Mouse (Mus musculus) midbrain, postnatal 0 days (tissue): ENCODE results near the gene Slc22a20. TPM values are rescaled to one million over a fixed set of nuclear protein-coding genes. Genes with fewer than 3 reads are reported as not detected.

Experiments
- ATAC-seq: fragments of 200-750 bp; cut with Nextera tagmentation; 2 replicates; pipeline ENCODE4 v1.8.0; 2017; ENCODE audit warnings: moderate number of reproducible peaks, mild to moderate bottlenecking, moderate TSS enrichment, moderate library complexity; ENCODE audit not compliant: low FRiP score
- DNase-seq: peaks from one replicate; pipeline ENCODE4 v3.0.0-alpha.2; 2015; ENCODE audit warnings: low spot score
- H3K27ac ChIP-seq: fragments of 300-500 bp; sonication (generic); 2 replicates; pipeline ENCODE4 v1.5.1; 2014; ENCODE audit warnings: low read depth, mild to moderate bottlenecking, low read length, mixed read lengths
- H3K27me3 ChIP-seq: fragments of 300-500 bp; sonication (generic); 2 replicates; pipeline ENCODE4 v1.6.1; 2014; ENCODE audit warnings: low read length, control low read depth, mixed read lengths; ENCODE audit not compliant: insufficient read depth
- H3K36me3 ChIP-seq: fragments of 300-500 bp; sonication (generic); 2 replicates; pipeline ENCODE4 v1.6.1; 2014; ENCODE audit warnings: low read length, control low read depth, mixed read lengths; ENCODE audit not compliant: insufficient read depth
- H3K4me1 ChIP-seq: fragments of 300-500 bp; sonication (generic); 2 replicates; pipeline ENCODE4 v1.6.1; 2014; ENCODE audit warnings: mild to moderate bottlenecking, control low read depth, antibody characterized with exemption, low read length, mixed read lengths; ENCODE audit not compliant: insufficient read depth
- H3K4me2 ChIP-seq: fragments of 300-500 bp; sonication (generic); 2 replicates; pipeline ENCODE4 v1.6.1; 2014; ENCODE audit warnings: low read depth, mild to moderate bottlenecking, low read length, mixed read lengths; ENCODE audit not compliant: poor library complexity, severe bottlenecking
- H3K4me3 ChIP-seq: fragments of 300-500 bp; sonication (generic); 2 replicates; pipeline ENCODE4 v1.5.1; 2014; ENCODE audit warnings: low read depth, mild to moderate bottlenecking, low read length, moderate library complexity
- H3K9ac ChIP-seq: fragments of 300-500 bp; sonication (generic); replicated peaks from 2 replicates; pipeline ENCODE4 v1.6.1; 2014; ENCODE audit warnings: mild to moderate bottlenecking, low read length, moderate library complexity, mixed read lengths; ENCODE audit not compliant: poor library complexity, severe bottlenecking
- H3K9me3 ChIP-seq: fragments of 300-500 bp; sonication (generic); 2 replicates; pipeline ENCODE4 v1.6.1; 2016; ENCODE audit warnings: low read length, control low read depth
- CTCF ChIP-seq: IDR thresholded peaks from 2 replicates; pipeline ENCODE4 v1.5.1; 2016; ENCODE audit warnings: antibody characterized with exemption, mild to moderate bottlenecking
- WGBS: fragments of 180-500 bp; shearing (Covaris S2); extraction: QIAGEN DNeasy Blood & Tissue Kit; methylation state at CpG from one replicate; pipeline ENCODE4 v1.1.7; 2014; 5-methylcytosine and 5-hydroxymethylcytosine counted together
- polyA plus RNA-seq: library from polyadenylated mRNA; unstranded; fragments of >200 nt; fragmentation: Nextera tagmentation; extraction: Ambion mirVana; gene quantifications from 2 replicates; pipeline ENCODE4 v1.2.1, GENCODE M21; 2015
- total RNA-seq: library from RNA; depleted of rRNA; stranded (reverse); fragments of >200 nt; gene quantifications from 2 replicates; pipeline ENCODE4 v1.2.3, GENCODE M21; 2014

Gene Slc22a20
- total and polyA plus RNA-seq, 2 experiments from 2014 or later = not detected

GRCm38 (mm10) chr19:5957371-5957770 is 28.6 kb downstream of the Slc22a20 start:
- ATAC-seq (no peak), DNase-seq (no peak)
- Histone ChIP-seq H3K4me1 (no peaks in the 10 kb centered on the region), H3K9me3 (no peaks in the 10 kb centered on the region), H3K27me3 (no peaks in the 10 kb centered on the region), H3K4me3 (no peak overlapping the region), H3K9ac (no peak overlapping the region), H3K36me3 (peaks cover 10% of the 10 kb centered on the region; the same call in 1 of the 2 replicates), H3K4me2 (no peak overlapping the region), H3K27ac (no peak overlapping the region)
- WGBS = 90% methylated on average over 5 of the region's 5 CpGs
- TF ChIP-seq CTCF = no peak

GRCm38 (mm10) chr19:5956685-5957084 is 29.3 kb downstream of the Slc22a20 start:
- no peak for ATAC-seq
- DNase-seq = peak; percentile 80
- no peaks in the 10 kb centered on the region for H3K9me3 ChIP-seq
- H3K9ac ChIP-seq = no peak overlapping the region
- no peaks in the 10 kb centered on the region for H3K27me3 ChIP-seq
- no peak overlapping the region for H3K27ac ChIP-seq
- peaks cover 14% of the 10 kb centered on the region; the same call in 1 of the 2 replicates for H3K36me3 ChIP-seq
- H3K4me3 ChIP-seq = no peak overlapping the region
- H3K4me2 ChIP-seq = no peak overlapping the region
- WGBS = 24% methylated on average over 3 of the region's 3 CpGs
- no peaks in the 10 kb centered on the region for H3K4me1 ChIP-seq
- peak; percentile 85 for TF ChIP-seq CTCF

- 93% methylated on average over 28 of the region's 28 CpGs for WGBS
- peaks cover 17% of the 10 kb centered on the region; the same call in 1 of the 2 replicates for H3K36me3 ChIP-seq
- no peak for TF ChIP-seq CTCF
- no peaks in the 10 kb centered on the region for H3K4me1 ChIP-seq
- DNase-seq (no peak), ATAC-seq (no peak)
- H3K9me3 ChIP-seq = no peaks in the 10 kb centered on the region
- H3K27ac ChIP-seq = no peak overlapping the region
- H3K9ac ChIP-seq = no peak overlapping the region
- no peak overlapping the region for H3K4me3 ChIP-seq
- no peak overlapping the region for H3K4me2 ChIP-seq
- no peaks in the 10 kb centered on the region for H3K27me3 ChIP-seq
Observed at GRCm38 (mm10) chr19:5955704-5956670, 30.0 kb downstream of the Slc22a20 start.

- Histone ChIP-seq H3K27ac (no peak overlapping the region), H3K9ac (no peak overlapping the region), H3K27me3 (no peaks in the 10 kb centered on the region), H3K4me2 (no peak overlapping the region), H3K9me3 (no peaks in the 10 kb centered on the region), H3K36me3 (peaks cover 28% of the 10 kb centered on the region), H3K4me1 (no peaks in the 10 kb centered on the region), H3K4me3 (no peak overlapping the region)
- WGBS = 94% methylated on average over 10 of the region's 10 CpGs
- no peak for DNase-seq
- no peak for TF ChIP-seq CTCF
- ATAC-seq = no peak
Observed at GRCm38 (mm10) chr19:5954936-5955335, 31.0 kb downstream of the Slc22a20 start.

- no peak for ATAC-seq
- Histone ChIP-seq H3K36me3 (peaks cover 30% of the 10 kb centered on the region), H3K4me2 (no peak overlapping the region), H3K9me3 (no peaks in the 10 kb centered on the region), H3K4me3 (no peak overlapping the region), H3K4me1 (no peaks in the 10 kb centered on the region), H3K27me3 (no peaks in the 10 kb centered on the region), H3K9ac (no peak overlapping the region), H3K27ac (no peak overlapping the region)
- TF ChIP-seq CTCF = no peak
- 92% methylated on average over 22 of the region's 22 CpGs for WGBS
- DNase-seq = no peak
Observed at GRCm38 (mm10) chr19:5954031-5954710, 31.8 kb downstream of the Slc22a20 start.
